Mouse (Mus musculus): ENCODE data around the gene Myh1.

The Myh1 gene

GRCm38 (mm10) chr11:67235639-67236358 is 35.9 kb downstream of the Myh1 start:
- DNase-seq (ENCODE audit: low spot score in 2 of 2), result peak in 1 of 2 experiments; percentile 41

GRCm38 (mm10) chr11:67236799-67237198 is 36.9 kb downstream of the Myh1 start:
- no peak for DNase-seq (ENCODE audit: low spot score in 2 of 2)

- no peak for DNase-seq (ENCODE audit: low spot score in 2 of 2)
These were observed 37.7 kb downstream of the Myh1 start, which contains the start of gene Myh4 for GRCm38 (mm10) chr11:67237481-67238079. Gene Myh4 (plus strand): TSS chr11:67238029.

GRCm38 (mm10) chr11:67241051-67241450 is 41.2 kb downstream of the Myh1 start:
- no peak for DNase-seq (ENCODE audit: low spot score in 2 of 2)

- DNase-seq (ENCODE audit: low spot score in 2 of 2), result no peak
These were observed 53.8 kb downstream of the Myh1 start for GRCm38 (mm10) chr11:67253691-67254090.

GRCm38 (mm10) chr11:67257048-67257447 is 57.2 kb downstream of the Myh1 start:
- DNase-seq (ENCODE audit: low spot score in 2 of 2), result no peak

GRCm38 (mm10) chr11:67260956-67261355 is 61.1 kb downstream of the Myh1 start:
- no peak for DNase-seq (ENCODE audit: low spot score in 2 of 2)
